Mouse (Mus musculus): ENCODE measurements around the gene Rbck1. TPM values are rescaled to one million over a fixed set of nuclear protein-coding genes. Genes with fewer than 3 reads are reported as not detected.

Gene Rbck1
- total RNA-seq, 2 experiments from 2014 or later = 27.0 to 31.1 TPM

- no peak for DNase-seq
- intact Hi-C loops (cut with DNase I) = no loop called here
- no peak overlapping the region for H3K27ac ChIP-seq
- no peak overlapping the region for H3K4me3 ChIP-seq
- TF ChIP-seq CTCF (IDR thresholded peaks at IDR 0.05) = no peak
These were observed 44.9 kb downstream of the Rbck1 start for GRCm38 (mm10) chr2:152287560-152287959.

GRCm38 (mm10) chr2:152281407-152281806, 51.0 kb downstream of the Rbck1 start:
- H3K27ac ChIP-seq = no peak overlapping the region
- TF ChIP-seq CTCF (IDR thresholded peaks at IDR 0.05) = no peak
- intact Hi-C loops (cut with DNase I) = no loop called here
- no peak overlapping the region for H3K4me3 ChIP-seq
- DNase-seq = no peak

GRCm38 (mm10) chr2:152273639-152274038, 58.8 kb downstream of the Rbck1 start:
- Histone ChIP-seq H3K27ac (no peak overlapping the region), H3K4me3 (no peak overlapping the region)
- no peak for DNase-seq
- peak; percentile 34; the same call in 1 of the 2 replicates for TF ChIP-seq CTCF (IDR thresholded peaks at IDR 0.05)
- intact Hi-C loops (cut with DNase I) = no loop called here

Other genes with a start within 250 kb of the Rbck1 start
- 10 to 100 TPM; 24.3 to 28.7 TPM for gene Srxn1, start 227.1 kb downstream of the Rbck1 start, total RNA-seq (2021)
- gene Tcf15, start 189.1 kb downstream of the Rbck1 start, total RNA-seq (2021) = 10 to 100 TPM; 14.9 to 22.8 TPM
- gene Csnk2a1, start 105.8 kb downstream of the Rbck1 start, total RNA-seq (2021) = 100 to 1,000 TPM in 1 of 2 experiments, 10 to 100 TPM in 1; 91.1 to 102 TPM
- 10 to 100 TPM; 26.4 to 27.8 TPM for gene Tbc1d20, start 38.8 kb downstream of the Rbck1 start, total RNA-seq (2021)
- 1 to 10 TPM; 1.2 to 1.4 TPM for gene Trib3, start 11.4 kb upstream of the Rbck1 start, total RNA-seq (2021)
- not detected for gene Nrsn2, start 44.0 kb upstream of the Rbck1 start, total RNA-seq (2021)
- under 1 TPM; 0.53 to 0.79 TPM for gene Sox12, start 65.4 kb upstream of the Rbck1 start, total RNA-seq (2021)
- gene Zcchc3, start 82.4 kb upstream of the Rbck1 start, total RNA-seq (2021) = 1 to 10 TPM; 1.1 to 1.8 TPM
- not detected for gene 6820408C15Rik, start 82.9 kb upstream of the Rbck1 start, total RNA-seq (2021)
- not detected for gene Defb23, start 132.0 kb upstream of the Rbck1 start, total RNA-seq (2021)
- not detected for gene Defb20, start 144.4 kb upstream of the Rbck1 start, total RNA-seq (2021)
- not detected for gene Defb22, start 157.5 kb upstream of the Rbck1 start, total RNA-seq (2021)
- gene Defb26, start 179.0 kb upstream of the Rbck1 start, total RNA-seq (2021) = not detected
- gene Defb28, start 185.6 kb upstream of the Rbck1 start, total RNA-seq (2021) = not detected
- gene Defb29, start 207.4 kb upstream of the Rbck1 start, total RNA-seq (2021) = not detected
- not detected for gene Gm17416, start 236.7 kb upstream of the Rbck1 start, total RNA-seq (2021)
- not detected for gene Defb21, start 240.1 kb upstream of the Rbck1 start, total RNA-seq (2021)
- gene Defb19, start 247.7 kb upstream of the Rbck1 start, total RNA-seq (2021) = not detected

Measured in gastrocnemius, adult 2 months (tissue).